Mouse (Mus musculus): Measurements from ENCODE around the gene Amh. TPM values are rescaled to one million over a fixed set of nuclear protein-coding genes. Genes with fewer than 3 reads are reported as not detected.

Amh gene
- polyA plus RNA-seq, 1 experiment = not detected

DNA sequence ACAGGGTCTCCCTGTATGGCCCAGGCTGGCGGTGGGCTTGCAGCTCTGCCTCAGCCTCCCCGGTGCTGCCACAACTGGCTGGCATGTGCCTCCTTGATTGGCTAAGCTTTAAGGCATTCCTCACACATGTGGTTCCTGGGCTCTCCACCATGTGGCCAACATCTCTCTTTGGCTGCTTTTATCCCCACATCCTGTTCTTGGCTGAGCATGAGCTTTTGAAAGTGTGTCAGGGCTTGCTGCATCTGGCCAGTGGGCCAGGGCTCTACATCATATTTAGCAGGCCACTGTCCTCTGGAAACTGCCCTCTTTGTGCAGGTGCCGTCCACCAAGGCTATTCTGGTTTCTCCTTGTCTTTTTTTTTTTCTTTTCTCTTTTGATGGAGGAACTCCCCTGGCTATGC, 51.2 kb downstream of the Amh start:
- no peak overlapping the region for H3K4me3 ChIP-seq (ENCODE audit: low read depth, low read length)
- 0 out of 2 replicates have a peak, but pooled peaks cover 3% of the 10 kb centered on the region for H3K36me3 ChIP-seq (ENCODE audit: control insufficient read depth, insufficient read depth, low read length, poor library complexity, severe bottlenecking)
- no peaks in the 10 kb centered on the region for H3K4me1 ChIP-seq (ENCODE audit: control insufficient read depth, insufficient read depth, low read length)
- H3K27me3 ChIP-seq (ENCODE audit: control insufficient read depth, insufficient read depth, low read length, poor library complexity, severe bottlenecking) = no peaks in the 10 kb centered on the region
- H3K27ac ChIP-seq (ENCODE audit: insufficient read depth, low read length) = no peak overlapping the region
- no peak overlapping the region for H3K9ac ChIP-seq (ENCODE audit: low read depth, poor library complexity, severe bottlenecking)
- TF ChIP-seq EP300 (IDR thresholded peaks at IDR 0.05; ENCODE audit: insufficient read depth, low read depth, low read length) (no peak), POLR2A (IDR thresholded peaks at IDR 0.05; ENCODE audit: insufficient read depth, low read length) (no peak), CTCF (IDR thresholded peaks at IDR 0.05; ENCODE audit: low read depth, low read length) (no peak)
- H3K9me3 ChIP-seq (replicated peaks; ENCODE audit: control insufficient read depth, insufficient read depth, low read length, poor library complexity, severe bottlenecking) = no peaks in the 10 kb centered on the region

DNA sequence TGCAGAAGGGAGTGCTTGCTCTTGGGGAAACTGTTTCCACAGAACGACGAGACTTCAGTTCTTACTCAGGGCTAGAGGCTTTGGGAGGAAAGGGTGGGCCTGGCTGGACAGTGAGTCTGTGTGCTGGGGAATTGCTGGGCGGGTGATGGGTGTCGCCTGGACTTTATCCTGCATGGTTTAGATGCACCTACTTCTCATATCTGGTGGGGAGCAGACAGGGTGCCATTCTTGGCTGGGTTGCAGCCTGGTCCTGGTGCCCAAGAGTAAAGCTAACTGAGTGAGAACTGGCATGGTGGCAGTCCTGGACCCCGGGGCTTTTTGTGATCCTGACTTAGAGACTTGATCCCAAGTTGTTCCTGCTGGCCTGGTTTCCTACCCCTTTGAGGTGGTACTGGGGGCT, 51.9 kb downstream of the Amh start:
- H3K27ac ChIP-seq (ENCODE audit: insufficient read depth, low read length) = no peak overlapping the region
- no peaks in the 10 kb centered on the region for H3K9me3 ChIP-seq (replicated peaks; ENCODE audit: control insufficient read depth, insufficient read depth, low read length, poor library complexity, severe bottlenecking)
- no peak overlapping the region for H3K9ac ChIP-seq (ENCODE audit: low read depth, poor library complexity, severe bottlenecking)

More for the DNA sequence above, 51.9 kb downstream of the Amh start:
- Histone ChIP-seq H3K36me3 (ENCODE audit: control insufficient read depth, insufficient read depth, low read length, poor library complexity, severe bottlenecking) (0 out of 2 replicates have a peak, but pooled peaks cover 3% of the 10 kb centered on the region), H3K4me1 (ENCODE audit: control insufficient read depth, insufficient read depth, low read length) (no peaks in the 10 kb centered on the region), H3K4me3 (ENCODE audit: low read depth, low read length) (no peak overlapping the region), H3K27me3 (ENCODE audit: control insufficient read depth, insufficient read depth, low read length, poor library complexity, severe bottlenecking) (no peaks in the 10 kb centered on the region)
- TF ChIP-seq POLR2A (IDR thresholded peaks at IDR 0.05; ENCODE audit: insufficient read depth, low read length) (no peak), EP300 (IDR thresholded peaks at IDR 0.05; ENCODE audit: insufficient read depth, low read depth, low read length) (no peak), CTCF (IDR thresholded peaks at IDR 0.05; ENCODE audit: low read depth, low read length) (no peak)

Other genes with a start within 250 kb of the Amh start
- gene Rexo1, start 243.7 kb upstream of the Amh start, polyA plus RNA-seq (2011; ENCODE audit: insufficient read depth, insufficient read length, low read depth, missing spikeins) = 29.5 and 32.8 TPM in 2 replicates
- gene Klf16, start 227.9 kb upstream of the Amh start, polyA plus RNA-seq (2011; ENCODE audit: insufficient read depth, insufficient read length, low read depth, missing spikeins) = 24.9 TPM in 2 replicates
- 35.8 and 49.5 TPM in 2 replicates for gene Abhd17a, start 214.9 kb upstream of the Amh start, polyA plus RNA-seq (2011; ENCODE audit: insufficient read depth, insufficient read length, low read depth, missing spikeins)
- gene Scamp4, start 202.4 kb upstream of the Amh start, polyA plus RNA-seq (2011; ENCODE audit: insufficient read depth, insufficient read length, low read depth, missing spikeins) = 58.4 and 68.9 TPM in 2 replicates
- 3.6 and 5.4 TPM in 2 replicates for gene Adat3, start 202.4 kb upstream of the Amh start, polyA plus RNA-seq (2011; ENCODE audit: insufficient read depth, insufficient read length, low read depth, missing spikeins)
- 2.4 and 2.8 TPM in 2 replicates for gene Gm49322, start 199.2 kb upstream of the Amh start, polyA plus RNA-seq (2011; ENCODE audit: insufficient read depth, insufficient read length, low read depth, missing spikeins)
- 82.7 and 84.6 TPM in 2 replicates for gene Csnk1g2, start 182.4 kb upstream of the Amh start, polyA plus RNA-seq (2011; ENCODE audit: insufficient read depth, insufficient read length, low read depth, missing spikeins)
- 45.6 and 47.1 TPM in 2 replicates for gene Btbd2, start 148.2 kb upstream of the Amh start, polyA plus RNA-seq (2011; ENCODE audit: insufficient read depth, insufficient read length, low read depth, missing spikeins)
- gene Mknk2, start 127.1 kb upstream of the Amh start, polyA plus RNA-seq (2011; ENCODE audit: insufficient read depth, insufficient read length, low read depth, missing spikeins) = 54.6 and 57.4 TPM in 2 replicates
- 17.5 and 19.8 TPM in 2 replicates for gene Mob3a, start 103.3 kb upstream of the Amh start, polyA plus RNA-seq (2011; ENCODE audit: insufficient read depth, insufficient read length, low read depth, missing spikeins)
- gene Izumo4, start 103.1 kb upstream of the Amh start, polyA plus RNA-seq (2011; ENCODE audit: insufficient read depth, insufficient read length, low read depth, missing spikeins) = 7.2 and 9.6 TPM in 2 replicates
- 53.8 and 55.2 TPM in 2 replicates for gene Ap3d1, start 63.0 kb upstream of the Amh start, polyA plus RNA-seq (2011; ENCODE audit: insufficient read depth, insufficient read length, low read depth, missing spikeins)
- 42.6 and 48.3 TPM in 2 replicates for gene Dot1l, start 50.0 kb upstream of the Amh start, polyA plus RNA-seq (2011; ENCODE audit: insufficient read depth, insufficient read length, low read depth, missing spikeins)
- 90.1 and 100 TPM in 2 replicates for gene Sf3a2, start 7.0 kb upstream of the Amh start, polyA plus RNA-seq (2011; ENCODE audit: insufficient read depth, insufficient read length, low read depth, missing spikeins)
- gene Plekhj1, start 6.6 kb upstream of the Amh start, polyA plus RNA-seq (2011; ENCODE audit: insufficient read depth, insufficient read length, low read depth, missing spikeins) = 73.5 and 81.6 TPM in 2 replicates
- gene Jsrp1, start 8.3 kb downstream of the Amh start, polyA plus RNA-seq (2011; ENCODE audit: insufficient read depth, insufficient read length, low read depth, missing spikeins) = 0.85 TPM in 1 of 2 replicates, not detected in the other
- gene Oaz1, start 21.4 kb downstream of the Amh start, polyA plus RNA-seq (2011; ENCODE audit: insufficient read depth, insufficient read length, low read depth, missing spikeins) = 471 and 498 TPM in 2 replicates
- gene Lingo3, start 38.8 kb downstream of the Amh start, polyA plus RNA-seq (2011; ENCODE audit: insufficient read depth, insufficient read length, low read depth, missing spikeins) = 1.2 and 2.4 TPM in 2 replicates
- 105 and 135 TPM in 2 replicates for gene Lsm7, start 50.0 kb downstream of the Amh start, polyA plus RNA-seq (2011; ENCODE audit: insufficient read depth, insufficient read length, low read depth, missing spikeins)
- gene Sppl2b, start 50.0 kb downstream of the Amh start, polyA plus RNA-seq (2011; ENCODE audit: insufficient read depth, insufficient read length, low read depth, missing spikeins) = 5.9 and 7.6 TPM in 2 replicates
- 0.22 TPM in 1 of 2 replicates, not detected in the other for gene Tmprss9, start 66.6 kb downstream of the Amh start, polyA plus RNA-seq (2011; ENCODE audit: insufficient read depth, insufficient read length, low read depth, missing spikeins)
- gene Timm13, start 95.7 kb downstream of the Amh start, polyA plus RNA-seq (2011; ENCODE audit: insufficient read depth, insufficient read length, low read depth, missing spikeins) = 135 and 146 TPM in 2 replicates
- gene Lmnb2, start 113.0 kb downstream of the Amh start, polyA plus RNA-seq (2011; ENCODE audit: insufficient read depth, insufficient read length, low read depth, missing spikeins) = 25.9 and 28.2 TPM in 2 replicates
- 80.7 and 86.3 TPM in 2 replicates for gene Gadd45b, start 124.8 kb downstream of the Amh start, polyA plus RNA-seq (2011; ENCODE audit: insufficient read depth, insufficient read length, low read depth, missing spikeins)
- gene Gng7, start 209.7 kb downstream of the Amh start, polyA plus RNA-seq (2011; ENCODE audit: insufficient read depth, insufficient read length, low read depth, missing spikeins) = 4.1 TPM in 2 replicates
- gene Diras1, start 220.4 kb downstream of the Amh start, polyA plus RNA-seq (2011; ENCODE audit: insufficient read depth, insufficient read length, low read depth, missing spikeins) = 0.27 and 0.90 TPM in 2 replicates
- gene Slc39a3, start 232.2 kb downstream of the Amh start, polyA plus RNA-seq (2011; ENCODE audit: insufficient read depth, insufficient read length, low read depth, missing spikeins) = 2.8 and 4.5 TPM in 2 replicates

Data from ES-Bruce4 (cell line).